Mouse (Mus musculus) heart, postnatal 14 days (tissue): ENCODE results near the gene Chrm1. TPM values are rescaled to one million over a fixed set of nuclear protein-coding genes. Genes with fewer than 3 reads are reported as not detected.
A peak's percentile ranks its signal among the peaks of the same experiment; 100 is the strongest.

Source experiments
- DNase-seq, 2 experiments: peaks; one replicate each; pipeline ENCODE4 v3.0.0; 2021 to 2022
- intact Hi-C: fragments of 180-260 bp; cut with DNase I; formaldehyde crosslinking; loops from one replicate; pipeline ENCODE4 v1.15.1; 2025
- long read RNA-seq, 2 experiments: library from polyadenylated mRNA; stranded (forward); transcript quantifications; one replicate each; pipeline ENCODE4 v2.0.0; 2021
- total RNA-seq, 2 experiments: library from RNA; stranded (reverse); gene quantifications; 2 replicates each; pipeline ENCODE4 v1.2.3; 2021

The Chrm1 gene
- total RNA-seq: under 1 TPM in 1 of 2 experiments, not detected in 1; 0.05 TPM
- long read RNA-seq, experiment 1: 0 reads
- long read RNA-seq, experiment 2: 0 reads

- intact Hi-C loops: no loop called here
- DNase-seq: no peak
Measured at GRCm38 (mm10) chr19:8663360-8663839, at the start of gene Chrm1. Chrm1 (plus strand) TSS chr19:8663789.

GRCm38 (mm10) chr19:8614343-8614742, 49.2 kb upstream of the Chrm1 start:
- intact Hi-C loops: no loop called here
- no peak for DNase-seq

GRCm38 (mm10) chr19:8616314-8616713, 47.3 kb upstream of the Chrm1 start:
- intact Hi-C loops: no loop called here
- DNase-seq: no peak

GRCm38 (mm10) chr19:8617904-8618303, 45.7 kb upstream of the Chrm1 start, which contains the start of gene Slc22a6:
Slc22a6 (plus strand) TSS chr19:8618039.
- intact Hi-C loops: no loop called here
- no peak for DNase-seq

- intact Hi-C loops: no loop called here
- no peak for DNase-seq
Measured at GRCm38 (mm10) chr19:8621098-8621497, 42.5 kb upstream of the Chrm1 start.

GRCm38 (mm10) chr19:8630249-8630648, 33.3 kb upstream of the Chrm1 start:
- peak in 1 of 2 experiments; percentile 23 for DNase-seq
- intact Hi-C loops: no loop called here

GRCm38 (mm10) chr19:8630826-8631225, 32.8 kb upstream of the Chrm1 start:
- intact Hi-C loops: no loop called here
- peak in 1 of 2 experiments; percentile 10 for DNase-seq

- intact Hi-C loops: no loop called here
- DNase-seq: no peak
Measured at GRCm38 (mm10) chr19:8632029-8632428, 31.6 kb upstream of the Chrm1 start.

GRCm38 (mm10) chr19:8642086-8642485, 21.5 kb upstream of the Chrm1 start:
- intact Hi-C loops: no loop called here
- no peak for DNase-seq

GRCm38 (mm10) chr19:8646393-8646792, 17.2 kb upstream of the Chrm1 start:
- intact Hi-C loops: no loop called here
- DNase-seq: no peak

- DNase-seq: peak in 1 of 2 experiments; percentile 34
- intact Hi-C loops: no loop called here
Measured at GRCm38 (mm10) chr19:8655833-8656232, 7.8 kb upstream of the Chrm1 start.

GRCm38 (mm10) chr19:8656341-8656740, 7.2 kb upstream of the Chrm1 start:
- intact Hi-C loops: no loop called here
- peak; percentile 23 to 28 for DNase-seq

GRCm38 (mm10) chr19:8661821-8662307, 1.7 kb upstream of the Chrm1 start:
- peak; percentile 11 to 27 for DNase-seq
- intact Hi-C loops: no loop called here

GRCm38 (mm10) chr19:8662337-8662736, 1.3 kb upstream of the Chrm1 start:
- peak; percentile 43 to 63 for DNase-seq
- intact Hi-C loops: no loop called here

GRCm38 (mm10) chr19:8663911-8664421, 377 bp downstream of the Chrm1 start:
- no peak for DNase-seq
- intact Hi-C loops: no loop called here

GRCm38 (mm10) chr19:8664859-8665258, 1.3 kb downstream of the Chrm1 start:
- DNase-seq: no peak
- intact Hi-C loops: no loop called here

GRCm38 (mm10) chr19:8665746-8666145, 2.2 kb downstream of the Chrm1 start:
- DNase-seq: no peak
- intact Hi-C loops: no loop called here

GRCm38 (mm10) chr19:8672859-8673258, 9.3 kb downstream of the Chrm1 start:
- intact Hi-C loops: no loop called here
- no peak for DNase-seq

- intact Hi-C loops: no loop called here
- DNase-seq: no peak
Measured at GRCm38 (mm10) chr19:8673336-8674063, 9.9 kb downstream of the Chrm1 start.

GRCm38 (mm10) chr19:8679031-8679779, 15.6 kb downstream of the Chrm1 start:
- intact Hi-C loops: no loop called here
- DNase-seq: peak in 1 of 2 experiments; percentile 8
